Mouse (Mus musculus): ENCODE measurements around the gene Osbpl6.

Gene Osbpl6

GRCm38 (mm10) chr2:76647883-76648570 is 241.7 kb downstream of the Osbpl6 start, which contains the start of the genes Prkra and Pjvk:
Prkra (minus strand) TSS chr2:76648015.
Pjvk (plus strand) TSS chr2:76648476.
- DNase-seq (ENCODE audit: low read depth, low spot score): peak; percentile 91

GRCm38 (mm10) chr2:76648666-76649141 is 242.4 kb downstream of the Osbpl6 start:
- DNase-seq (ENCODE audit: low read depth, low spot score): no peak

Measured in WW6 (cell line).